Mouse (Mus musculus): ENCODE data around the gene Gpc1. TPM values are rescaled to one million over a fixed set of nuclear protein-coding genes. Genes with fewer than 3 reads are reported as not detected.
A peak's percentile ranks its signal among the peaks of the same experiment; 100 is the strongest.

Gpc1 gene
- total RNA-seq, 2 experiments from 2014 or later = 246 to 275 TPM

GRCm38 (mm10) chr1:92833987-92834706 is 2.7 kb downstream of the Gpc1 start:
- peak; percentile 73 for DNase-seq

GRCm38 (mm10) chr1:92837931-92838833 is 6.7 kb downstream of the Gpc1 start:
- peak; percentile 61 for DNase-seq

DNA sequence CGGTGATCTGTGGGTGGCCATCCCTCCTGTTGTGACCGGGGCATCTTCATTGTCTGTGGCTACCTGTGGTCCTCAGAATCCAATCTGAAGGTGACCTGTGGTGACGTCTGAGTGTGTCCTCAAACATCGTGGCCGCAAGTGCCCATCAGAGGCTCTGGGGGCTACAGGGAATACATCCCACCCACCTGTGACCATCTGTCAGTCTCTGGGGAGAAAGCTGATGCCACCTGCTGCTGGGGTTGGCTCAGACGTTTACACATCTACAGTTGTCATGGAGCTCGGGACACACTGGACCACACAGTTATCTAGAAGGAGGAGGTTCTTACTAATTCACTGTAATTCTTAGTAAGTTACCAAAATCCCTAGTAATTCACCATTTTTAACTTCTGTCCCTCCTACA is 7.8 kb downstream of the Gpc1 start:
- no peak for DNase-seq

DNA sequence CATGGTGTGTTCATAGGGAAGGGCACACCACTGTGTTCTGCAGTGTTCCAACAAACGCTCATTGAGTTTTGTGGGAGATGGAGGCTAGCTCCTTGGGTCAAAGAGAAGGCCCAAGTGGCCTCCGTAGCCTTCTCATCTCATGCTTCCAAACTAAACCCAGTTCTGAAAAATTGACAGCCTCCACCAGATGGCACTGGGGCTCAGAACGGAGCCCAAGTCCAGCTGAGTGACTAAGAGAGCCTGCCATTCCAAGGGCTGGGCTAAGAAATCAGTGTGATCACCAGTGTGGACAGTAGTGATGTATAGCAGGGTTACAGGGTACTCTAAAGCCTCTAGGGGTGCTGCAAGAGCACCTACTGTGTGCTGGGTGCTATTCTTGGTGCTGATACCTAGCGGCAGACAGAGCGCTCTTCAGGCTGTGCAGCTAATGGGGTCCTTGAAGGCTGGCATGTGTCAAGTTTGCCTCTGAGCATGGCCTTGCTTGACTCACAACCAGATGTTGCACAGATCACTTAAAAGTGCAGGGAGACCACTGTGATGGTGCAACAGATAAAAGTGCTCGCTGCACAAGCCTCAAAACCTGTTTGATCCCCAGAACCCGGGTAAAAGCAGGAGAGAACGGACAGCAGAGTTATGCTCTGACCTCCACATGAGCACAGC is 8.9 kb downstream of the Gpc1 start:
- no peak for DNase-seq

DNA sequence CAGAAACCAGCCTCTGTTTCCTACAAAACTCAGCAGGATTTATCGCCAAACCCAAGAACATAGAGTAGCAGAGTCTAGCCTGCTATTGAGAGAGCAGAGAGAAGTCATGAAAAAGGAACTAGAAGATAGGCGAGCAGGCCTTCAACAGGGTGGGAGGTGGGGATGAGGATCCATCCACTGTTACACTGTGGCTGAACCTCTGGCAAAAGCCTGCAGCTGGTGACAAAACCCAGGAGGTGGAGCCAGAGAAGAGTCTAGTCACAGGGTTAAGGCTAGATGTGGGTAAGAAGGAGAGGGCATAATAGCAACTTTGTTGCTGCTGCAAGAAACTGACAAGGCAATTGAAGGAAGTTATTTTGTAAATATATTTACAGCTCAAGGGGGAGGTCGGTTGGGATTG is 10.0 kb downstream of the Gpc1 start:
- no peak for DNase-seq

- no peak for DNase-seq
Observed at GRCm38 (mm10) chr1:92845889-92846288, 14.4 kb downstream of the Gpc1 start.

DNA sequence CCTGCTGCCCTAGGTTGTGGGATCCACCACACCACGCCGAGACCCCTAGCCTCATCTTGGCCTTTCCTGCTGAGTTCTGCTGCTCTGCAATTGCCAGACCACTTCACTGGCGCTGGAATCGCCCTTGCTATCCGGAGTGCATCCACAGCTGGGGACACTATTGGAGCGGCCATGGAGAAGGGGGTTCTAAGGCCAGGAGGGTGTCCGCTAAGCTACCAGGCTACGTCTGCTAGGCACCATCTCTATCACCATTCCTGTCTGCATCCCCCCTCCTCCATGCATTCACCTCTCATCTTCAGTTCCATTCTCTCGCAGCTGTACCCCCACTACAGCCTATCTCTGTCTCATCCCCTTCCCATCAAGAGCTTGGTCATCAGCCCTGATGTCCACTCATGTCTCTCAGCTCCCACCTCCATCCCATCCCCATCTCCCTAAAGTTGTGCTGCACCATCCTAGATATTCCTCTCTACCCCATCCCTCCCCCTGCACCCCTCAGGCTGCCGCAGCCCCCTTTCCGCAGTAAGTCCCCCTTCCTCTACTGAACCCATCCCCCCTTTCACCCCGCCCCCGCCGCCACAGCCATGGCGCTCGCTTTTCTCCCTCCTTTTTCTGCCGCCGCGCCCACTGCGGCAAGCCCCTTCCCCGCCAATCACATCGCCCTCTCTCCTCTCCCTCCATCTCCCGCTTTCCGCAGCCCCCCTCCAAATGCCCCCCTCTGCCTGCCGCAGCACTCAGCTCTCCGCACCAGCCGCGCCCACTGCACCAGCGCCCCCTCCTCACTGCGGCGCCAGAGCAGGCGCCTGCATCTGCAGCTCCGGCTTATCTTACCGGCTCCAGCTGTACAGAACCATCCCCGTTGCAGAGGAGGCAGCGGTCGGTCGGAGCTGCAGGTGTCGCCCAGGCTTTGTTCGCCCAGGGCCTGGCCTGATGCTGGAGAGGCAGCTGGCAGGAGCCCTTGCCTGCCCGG is 16.7 kb downstream of the Gpc1 start:
- no peak for DNase-seq

DNA sequence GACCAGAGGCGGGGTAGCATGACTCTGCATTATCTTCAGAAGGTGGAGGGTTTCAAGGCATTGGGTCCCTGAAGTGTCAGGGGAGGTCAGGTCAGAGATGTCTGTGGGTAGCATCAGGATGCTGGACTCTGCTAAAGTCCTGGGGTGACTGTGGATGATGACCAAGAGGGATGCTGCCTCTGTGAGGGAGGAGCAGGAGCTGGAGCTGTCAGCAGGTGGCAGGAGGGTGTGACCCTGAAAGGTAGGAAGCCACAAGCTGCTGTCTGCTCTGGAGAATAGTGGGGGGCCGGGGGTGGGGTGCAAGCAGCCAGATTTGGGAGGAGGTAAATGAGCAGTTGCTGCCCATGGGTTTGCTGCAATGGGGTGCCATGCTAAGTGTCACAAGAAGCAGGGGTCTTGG is 18.0 kb downstream of the Gpc1 start:
- no peak for DNase-seq

- DNase-seq = no peak
Observed at GRCm38 (mm10) chr1:92849938-92850574, 18.6 kb downstream of the Gpc1 start.

DNA sequence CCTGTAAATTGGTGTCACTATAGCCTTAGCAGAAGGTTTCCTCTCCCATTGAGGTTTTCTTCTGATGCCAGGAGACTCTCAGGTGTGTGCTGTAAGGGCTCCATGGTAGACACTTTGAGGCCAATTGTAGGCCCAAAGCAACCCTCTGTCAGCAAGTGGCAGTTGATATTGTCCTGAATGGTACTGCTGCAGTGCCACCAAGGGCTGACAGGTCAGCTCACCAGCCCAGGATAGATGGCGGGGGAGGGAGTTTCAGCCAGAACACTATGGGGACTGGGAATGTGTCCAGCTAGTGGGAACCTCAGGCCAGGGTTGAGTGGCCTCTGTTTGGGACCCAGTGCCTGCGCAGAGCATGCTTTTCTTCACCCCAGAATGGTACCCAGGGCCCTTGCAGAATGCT is 21.0 kb downstream of the Gpc1 start:
- DNase-seq = no peak

DNA sequence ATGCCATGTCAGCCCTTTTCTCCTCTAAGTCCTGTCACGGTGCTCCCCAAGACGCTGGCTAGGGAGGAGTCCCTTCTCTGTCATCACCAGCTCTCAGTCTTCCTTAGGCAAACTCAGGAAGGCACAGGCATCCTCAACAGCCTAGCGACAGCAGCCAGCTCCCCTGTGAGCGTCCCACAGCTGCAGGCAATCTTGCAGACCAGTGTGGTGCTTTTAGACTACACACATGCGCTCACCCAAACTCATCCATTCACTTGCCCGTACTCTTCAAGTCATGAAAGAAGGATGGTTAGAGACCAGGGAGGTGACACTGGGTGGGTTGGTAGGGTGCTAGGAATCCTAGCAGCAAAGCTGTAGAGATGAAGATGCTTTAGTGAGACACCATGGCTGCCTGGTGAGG is 30.1 kb downstream of the Gpc1 start:
- no peak for DNase-seq

DNA sequence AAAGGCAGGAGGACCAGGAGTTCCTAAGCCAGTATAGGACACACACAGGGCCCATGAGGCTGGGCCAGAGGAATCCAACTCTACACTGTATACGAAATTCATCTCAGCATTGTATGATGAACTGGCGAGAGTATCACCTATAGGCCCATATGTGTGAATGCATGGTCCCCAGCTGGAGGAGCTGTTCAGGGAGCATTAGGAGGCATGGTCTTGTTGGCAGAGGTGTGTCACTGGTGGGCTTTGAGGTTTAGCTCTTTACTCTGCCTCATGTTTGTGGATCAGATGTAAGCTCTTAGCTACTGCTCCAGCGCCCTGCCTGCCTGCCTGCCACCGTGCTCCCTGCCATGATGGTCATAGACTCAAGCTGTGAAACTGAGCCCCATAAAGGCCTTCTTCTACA is 31.8 kb downstream of the Gpc1 start:
- DNase-seq = no peak

DNA sequence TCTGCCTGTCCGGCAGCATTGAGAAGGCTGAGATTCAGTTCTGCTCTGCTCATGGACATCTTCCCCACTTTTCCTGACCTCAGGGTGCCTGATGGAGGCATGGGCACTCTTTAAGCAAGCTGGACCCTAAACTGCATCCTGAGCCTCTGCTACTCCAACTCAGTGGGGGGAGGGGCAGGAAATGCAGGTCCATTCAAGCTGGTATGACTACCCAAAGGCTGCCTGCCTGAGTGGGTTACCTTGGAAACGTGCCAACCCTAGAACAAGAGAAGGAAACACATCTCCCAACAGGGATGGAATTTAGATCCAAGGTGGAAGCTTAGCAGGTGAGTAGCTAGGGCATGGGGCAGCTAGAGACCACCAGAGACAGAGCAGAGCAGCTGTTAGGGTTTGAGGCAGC is 34.7 kb downstream of the Gpc1 start:
- no peak for DNase-seq

DNA sequence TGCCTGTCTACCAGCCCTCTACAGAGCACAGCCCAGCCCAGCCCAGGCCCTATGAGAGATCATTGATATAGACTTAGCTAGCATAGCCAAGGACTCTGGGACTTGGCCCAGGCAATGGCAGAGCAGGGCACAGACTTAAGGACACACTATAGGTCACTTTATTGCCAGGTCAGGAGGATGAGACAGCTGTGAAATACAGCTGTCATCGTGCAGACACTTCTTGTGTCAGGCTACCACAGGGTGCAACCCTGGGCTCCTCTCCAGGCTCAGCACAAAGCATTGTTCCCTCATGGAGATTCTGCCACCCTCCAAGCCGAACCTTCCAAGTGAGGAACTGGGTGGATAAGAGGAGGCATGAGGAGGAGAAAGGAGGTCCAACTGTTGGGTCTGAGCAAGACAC is 38.5 kb downstream of the Gpc1 start:
- no peak for DNase-seq

DNA sequence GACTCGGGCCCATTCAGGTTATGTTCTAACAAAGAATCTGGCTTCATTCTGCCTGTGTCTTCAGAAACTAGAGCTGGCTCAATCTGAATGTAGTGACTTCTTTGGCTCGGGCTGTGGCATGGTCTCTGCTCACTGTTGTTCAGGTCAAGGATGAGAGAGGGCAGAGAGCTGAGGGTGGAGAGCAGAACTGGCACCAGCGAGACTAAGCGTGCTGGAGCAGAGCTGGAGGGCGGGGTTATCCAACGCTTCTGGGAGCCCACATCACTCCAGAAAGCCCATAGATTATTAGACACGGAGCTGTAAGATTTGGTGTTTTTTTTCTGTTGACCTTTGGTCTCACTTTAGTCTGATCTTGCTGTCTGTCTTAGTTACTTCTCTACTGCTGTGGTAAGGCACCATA is 41.2 kb downstream of the Gpc1 start:
- DNase-seq = no peak

DNA sequence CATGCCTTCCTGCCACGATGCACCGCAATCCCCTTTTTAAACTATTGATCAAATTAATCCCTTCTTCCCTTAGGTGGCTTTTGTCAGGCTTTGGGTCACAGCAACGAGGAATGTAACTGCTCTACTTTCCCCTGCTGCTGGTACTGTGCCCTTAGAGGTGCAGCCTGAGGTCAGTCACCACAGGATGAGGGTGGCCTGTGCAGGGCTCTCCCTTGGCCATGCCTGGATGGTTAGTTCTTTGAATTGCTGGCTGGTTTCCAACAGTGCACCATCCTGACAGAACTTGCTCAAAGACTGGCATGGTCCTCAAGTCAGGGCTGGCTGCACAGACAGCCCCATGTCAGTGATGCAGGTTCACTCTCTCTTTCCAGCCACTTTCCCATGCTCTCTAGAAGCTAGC is 42.6 kb downstream of the Gpc1 start:
- DNase-seq = no peak

GRCm38 (mm10) chr1:92875360-92876111 is 44.1 kb downstream of the Gpc1 start:
- no peak for DNase-seq

DNA sequence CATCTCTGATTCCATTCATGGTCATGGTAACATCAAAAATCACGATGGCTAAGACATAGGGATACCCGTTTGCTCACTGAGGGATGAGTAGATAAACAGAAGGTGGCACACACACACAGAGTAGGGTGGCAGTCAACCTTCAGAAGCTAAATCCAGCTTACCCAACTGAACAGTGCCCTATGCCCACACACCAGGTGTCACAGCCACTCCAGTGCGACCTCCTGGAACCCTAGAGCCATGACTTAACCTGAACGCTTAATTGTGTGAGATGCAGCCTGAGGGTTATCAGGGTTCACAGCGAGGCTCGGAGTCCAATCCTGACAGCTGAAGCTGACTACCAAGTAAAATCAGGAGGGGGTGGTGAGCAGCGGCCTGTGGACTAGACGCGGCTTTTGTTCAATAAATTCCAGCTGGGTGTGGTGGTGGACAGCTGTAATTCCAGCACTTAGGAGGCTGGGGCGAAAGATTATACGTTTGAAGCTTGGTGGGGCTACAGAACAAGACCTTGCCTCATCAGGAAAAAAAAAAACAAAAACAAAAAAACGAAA is 46.1 kb downstream of the Gpc1 start:
- no peak for DNase-seq

DNA sequence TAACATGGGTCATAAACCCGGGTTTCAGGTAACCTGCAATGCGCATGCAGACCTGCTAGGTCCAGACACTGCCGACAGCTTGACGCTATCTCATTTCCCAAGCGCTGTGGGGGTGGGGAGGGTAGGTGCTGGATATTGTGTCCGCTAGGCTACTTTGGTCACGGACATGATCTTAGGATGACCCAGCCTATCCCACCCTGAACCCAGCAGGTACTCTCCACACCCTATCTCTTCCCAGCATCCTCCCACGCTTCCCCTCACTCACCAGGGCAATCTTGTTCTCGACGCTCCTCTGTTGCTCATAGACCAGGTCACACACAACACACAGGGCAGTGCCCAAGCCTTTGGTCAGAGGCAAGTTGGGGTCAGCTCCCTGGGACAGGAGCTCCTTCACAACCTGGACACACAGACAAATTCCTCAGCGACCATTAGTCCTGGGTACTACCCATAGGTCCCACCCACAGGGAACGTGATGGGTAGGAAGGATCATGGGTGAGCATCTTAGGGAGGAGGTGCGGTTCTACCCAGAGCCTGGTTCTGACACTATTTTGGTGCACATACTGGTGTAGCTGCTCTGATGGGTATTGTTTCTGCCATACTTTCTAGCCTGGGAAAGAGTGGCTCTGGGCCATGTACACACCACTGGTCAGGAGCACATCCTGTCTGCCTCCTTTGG is 46.8 kb downstream of the Gpc1 start:
- no peak for DNase-seq

- no peak for DNase-seq
Observed at GRCm38 (mm10) chr1:92879266-92879665, 47.8 kb downstream of the Gpc1 start.

All from gastrocnemius, postnatal 25 days (tissue).